8 mouse cellular contexts compared by ENCODE assay signal in genomic region chr11:9010853-9011339, GRCm38 (mm10). TPM values are rescaled to one million over a fixed set of nuclear protein-coding genes. Genes with fewer than 3 reads are reported as not detected.
A peak's percentile ranks its signal among the peaks of the same experiment; 100 is the strongest.
DNase-seq lines count a peak whose midpoint lies in the region; ATAC-seq and TF ChIP-seq lines count a peak whose summit lies in the region.

Gene Hus1, minus strand, starts transcription at chr11:9011191.

- peak within 1 kb of the TSS; percentile 75 for H3K4me2 ChIP-seq in hindbrain, embryonic 14.5 days (replicated peaks)

- H3K4me3 ChIP-seq in hindbrain, embryonic 14.5 days (replicated peaks; ENCODE audit: low read length) = peak within 1 kb of the TSS; percentile 70

- peak within 1 kb of the TSS; percentile 71 for H3K27ac ChIP-seq in hindbrain, embryonic 14.5 days

- H3K36me3 ChIP-seq in hindbrain, embryonic 14.5 days (replicated peaks; ENCODE audit: control insufficient read depth, insufficient read depth) = peaks cover under 1% of the 10 kb centered on the region; the same call in 1 of the 2 replicates

- no peak for TF ChIP-seq CTCF in Patski (IDR thresholded peaks at IDR 0.05)

- POLR2A ChIA-PET in Patski (lab: Charles Lee) = interaction anchor here (1.1 kb wide), 1 partner anchor 8 kb away, joined by 3 read pairs; no protein-coding TSS in a partner anchor

- peak; percentile 95 for ATAC-seq in Patski
- ATAC-seq in hindbrain, embryonic 14.5 days (ENCODE audit: low FRiP score) = peak; percentile 94

- no peaks in the 10 kb centered on the region for H3K9me3 ChIP-seq in hindbrain, embryonic 14.5 days (ENCODE audit: control insufficient read depth, low read length)

- CTCF ChIA-PET in Patski (lab: Charles Lee) = interaction anchor here (0.9 to 1.2 kb wide), 2 partner anchors 28 to 112 kb away, joined by 3 read pairs; no protein-coding TSS in a partner anchor

- H3K27me3 ChIP-seq in Patski = peaks cover 11% of the 10 kb centered on the region
- no peaks in the 10 kb centered on the region for H3K27me3 ChIP-seq in hindbrain, embryonic 14.5 days (ENCODE audit: control insufficient read depth, insufficient read depth, low read length)

- peak; percentile 24 for DNase-seq in Patski (ENCODE audit: low read depth, low spot score)
- DNase-seq in cerebellum, postnatal 14 days = peak; percentile 91
- DNase-seq in frontal cortex, postnatal 25 days (ENCODE audit: low spot score in 2 of 2) = peak; percentile 45 to 64
- DNase-seq in hindbrain, embryonic 14.5 days (ENCODE audit: low spot score) = peak; percentile 72
- peak; percentile 79 to 84 for DNase-seq in layer of hippocampus, postnatal 36 days
- peak; percentile 88 for DNase-seq in lung, postnatal 36 days
- peak; percentile 92 for DNase-seq in retina, postnatal 1 day
- peak; percentile 81 to 90 for DNase-seq in urinary bladder, adult 18-20 months (ENCODE audit: low spot score in 2 of 2)

- in situ Hi-C loops in Patski (cut with MboI; ENCODE audit: low pct_unique_long_range_greater_than_20kb) = no loop called here

- peak within 1 kb of the TSS; percentile 78 for H3K9ac ChIP-seq in hindbrain, embryonic 14.5 days

- H3K4me1 ChIP-seq in hindbrain, embryonic 14.5 days (replicated peaks; ENCODE audit: control insufficient read depth, insufficient read depth, low read length) = peaks cover 9% of the 10 kb centered on the region

- under 1% methylated on average over 43 of the region's 43 CpGs for WGBS in hindbrain, embryonic 14.5 days

RNA-seq across cellular contexts. Expression of gene Hus1, which starts in this region (rescaled TPM):
- polyA plus RNA-seq in Patski (2021) = 10.1 TPM
- polyA plus RNA-seq in hindbrain, embryonic 14.5 days (2014; fragmentation: Nextera tagmentation; extraction: Ambion mirVana) = 10.2 and 12.7 TPM in 2 replicates
- total RNA-seq in layer of hippocampus, postnatal 36 days (2021) = 10 to 100 TPM; 13.2 to 16.2 TPM

Comparison
In these comparisons a context has a peak if more than half of its experiments do, and no peak if none do; other contexts are left out.
1. Peak in every context shown above with its lines: DNase-seq, ATAC-seq, H3K4me3 ChIP-seq and H3K27ac ChIP-seq.
2. DNase-seq: peak in every context shown above with its lines; median percentile 92 in retina, postnatal 1 day; 91 in cerebellum, postnatal 14 days; 88 in lung, postnatal 36 days; 86 in urinary bladder, adult 18-20 months; 82 in layer of hippocampus, postnatal 36 days; 72 in hindbrain, embryonic 14.5 days; 54 in frontal cortex, postnatal 25 days; 24 in Patski.